ENCODE assay signal across 8 mouse cellular contexts in the genomic region with DNA sequence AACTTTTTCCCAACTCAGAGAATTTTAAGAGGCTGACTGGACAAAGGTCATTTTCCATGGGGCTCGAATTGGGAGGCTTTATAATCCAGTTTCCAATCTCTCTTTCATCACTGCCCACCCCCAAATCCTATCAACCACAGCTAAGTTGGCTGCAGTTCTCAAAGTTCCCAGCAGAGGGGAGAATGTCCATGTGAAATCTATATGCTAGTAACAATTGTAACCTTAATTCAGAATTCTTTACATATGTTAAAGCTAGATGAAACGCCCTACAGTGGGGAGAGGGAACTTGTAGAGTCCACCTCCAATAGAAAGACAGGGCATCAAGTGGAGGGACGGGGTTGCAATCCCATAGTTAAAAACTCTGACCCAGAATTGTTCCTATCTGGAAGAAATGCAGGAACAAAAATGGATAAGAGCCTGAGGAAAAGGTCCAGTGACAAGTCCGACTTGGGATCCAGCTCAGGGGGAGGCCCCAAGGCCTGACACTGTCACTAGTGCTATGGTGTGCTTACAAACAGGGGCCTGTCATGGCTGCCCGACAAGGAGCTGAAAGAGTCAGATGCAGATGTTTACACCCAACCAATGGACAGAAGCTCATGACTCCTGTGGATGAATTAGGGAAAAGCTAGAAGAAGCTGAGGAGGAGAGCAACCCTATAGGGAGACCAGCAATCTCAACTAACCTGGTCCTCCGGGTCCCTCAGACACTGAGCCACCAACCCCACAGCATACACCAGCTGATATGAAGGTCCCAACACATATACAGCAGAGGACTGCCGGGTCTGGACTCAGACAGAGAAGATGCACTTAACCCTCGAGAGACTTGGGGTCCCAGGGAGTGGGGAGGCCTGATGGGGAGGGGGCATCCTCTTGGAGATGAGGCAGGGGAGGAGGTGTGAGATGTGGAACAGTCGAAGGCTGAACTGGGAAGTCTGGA. TPM values are rescaled to one million over a fixed set of nuclear protein-coding genes. Genes with fewer than 3 reads are reported as not detected.
DNase-seq lines count a peak whose midpoint lies in the region; TF ChIP-seq lines count a peak whose summit lies in the region.
"Had no signal": no experiment of that assay in that cellular context is flagged by ENCODE, and none has a peak within 500 bp of the region (broad histone marks: within the 10 kb centered on the region; RNA-seq: fewer than 3 reads in every experiment).

No protein-coding gene starts in this region.

- peak; percentile 80 for TF ChIP-seq RAD21 in CH12.LX (IDR thresholded peaks at IDR 0.05; ENCODE audit: low read depth, low read length)

- dilution Hi-C loops in CH12.LX (cut with MboI; ENCODE audit: extremely low pct_ligation_motif_present, extremely low pct_unique_long_range_greater_than_20kb, low sequenced_read_pairs), result no loop called here

- peaks cover 0 to 9% of the 10 kb centered on the region in 2 experiments; a peak in 2 of 4 replicates for H3K4me1 ChIP-seq in CH12.LX (ENCODE audit: control insufficient read depth in 1 of 2, insufficient read depth in 2 of 2)
- H3K4me1 ChIP-seq: heart, embryonic 13.5 days had no signal

- H3K9me3 ChIP-seq in CH12.LX (replicated peaks; ENCODE audit: low read length), result no peaks in the 10 kb centered on the region
- H3K9me3 ChIP-seq: heart, embryonic 13.5 days had no signal

- no peaks in the 10 kb centered on the region for H3K79me2 ChIP-seq in CH12.LX (replicated peaks; ENCODE audit: control insufficient read depth, extremely low read depth, insufficient read depth, poor library complexity, severe bottlenecking)

- TF ChIP-seq CTCF in CH12.LX (conservative IDR thresholded peaks at IDR 0.05 in 1 of 2, IDR thresholded peaks at IDR 0.05 in 1 of 2; ENCODE audit: low read depth in 2 of 2, low read length in 2 of 2), result peak; percentile 49 to 78

- TF ChIP-seq POLR2A in CH12.LX (IDR thresholded peaks at IDR 0.05; ENCODE audit: low read depth, low read length), result no peak

- TF ChIP-seq EP300 in CH12.LX (IDR thresholded peaks at IDR 0.05; ENCODE audit: low read length), result no peak

- intact Hi-C loops in heart, postnatal 14 days (cut with DNase I), result loop anchor here (2.0 kb wide), 2 partner anchors 219 to 299 kb away; a partner anchor contains a TSS

- no peak overlapping the region for H3K9ac ChIP-seq in CH12.LX (ENCODE audit: insufficient read depth, low read depth)
- H3K9ac ChIP-seq: heart, embryonic 13.5 days had no signal

- no peak overlapping the region for H3K27ac ChIP-seq in CH12.LX (ENCODE audit: insufficient read depth, low read depth)
- H3K27ac ChIP-seq: heart, embryonic 13.5 days had no signal

- H3K36me3 ChIP-seq in CH12.LX (replicated peaks in 1 of 2; ENCODE audit: control insufficient read depth in 1 of 2, insufficient read depth in 1 of 2, low read length in 1 of 2), result no peaks in the 10 kb centered on the region
- H3K36me3 ChIP-seq: heart, embryonic 13.5 days had no signal

- in situ Hi-C loops in CH12.LX (cut with MboI; ENCODE audit: low pct_ligation_motif_present, low pct_unique_long_range_greater_than_20kb, low sequenced_read_pairs), result no loop called here

- H3K4me2 ChIP-seq in CH12.LX (ENCODE audit: insufficient read depth, low read depth, poor library complexity, severe bottlenecking), result no peak overlapping the region
- H3K4me2 ChIP-seq: heart, embryonic 13.5 days had no signal

- no peak overlapping the region for H3K4me3 ChIP-seq in CH12.LX (replicated peaks in 1 of 3; ENCODE audit: low read depth in 2 of 3, low read length in 2 of 3, poor library complexity in 1 of 3)
- H3K4me3 ChIP-seq: heart, embryonic 13.5 days had no signal

- DNase-seq in CH12.LX (ENCODE audit: extremely low read depth) (peak; percentile 43), R1 (ENCODE audit: low read depth, low spot score) (peak; percentile 48)
- DNase-seq in cerebellum, postnatal 4 days (ENCODE audit: low spot score in 2 of 2), result peak; percentile 70 to 74
- DNase-seq in heart, postnatal 14 days, result peak; percentile 61 to 76
- peak; percentile 33 for DNase-seq in layer of hippocampus, adult 9-11 months
- DNase-seq in lung, postnatal 36 days, result peak; percentile 78
- peak; percentile 73 for DNase-seq in right cerebral cortex, postnatal 14 days

- H3K27me3 ChIP-seq in CH12.LX (replicated peaks), result no peaks in the 10 kb centered on the region
- H3K27me3 ChIP-seq: heart, embryonic 13.5 days had no signal

TF ChIP-seq in CH12.LX, 34 proteins besides CTCF, POLR2A, EP300 and RAD21:
- TF ChIP-seq SMC3 (IDR thresholded peaks at IDR 0.05; ENCODE audit: low read depth, low read length) (peak; percentile 65), HCFC1 (IDR thresholded peaks at IDR 0.05; ENCODE audit: low read depth, low read length) (no peak)

RNA-seq across cellular contexts. Expression of a gene that starts 8.1 kb away (rescaled TPM):
- total RNA-seq in CH12.LX (2012; rRNA removed), result not detected in 2 replicates
- total RNA-seq in CH12.LX (2014; rRNA removed), result not detected in 2 replicates
- polyA plus RNA-seq in CH12.LX (2012; ENCODE audit: insufficient read length, low read depth), result not detected in 2 replicates
- under 1 TPM; 0.26 to 0.39 TPM for total RNA-seq in heart, postnatal 14 days (2021)

RNA-seq across cellular contexts. Expression of a gene that starts 33.4 kb away (rescaled TPM):
- total RNA-seq in CH12.LX (2012; rRNA removed) (1.3 and 2.4 TPM in 2 replicates), CH12.LX (2014; rRNA removed) (1.5 and 1.7 TPM in 2 replicates)
- polyA plus RNA-seq in CH12.LX (2012; ENCODE audit: insufficient read length, low read depth), result 2.6 and 2.7 TPM in 2 replicates
- 1 to 10 TPM; 1.2 to 1.8 TPM for total RNA-seq in heart, postnatal 14 days (2021)
